Mouse (Mus musculus) gastrocnemius, postnatal 25 days (tissue): ENCODE measurements around the gene Cenpn. TPM values are rescaled to one million over a fixed set of nuclear protein-coding genes. Genes with fewer than 3 reads are reported as not detected.

Source experiments
- DNase-seq: peaks from one replicate; pipeline ENCODE4 v3.0.0; 2022
- total RNA-seq, 2 experiments: library from RNA; stranded (reverse); gene quantifications; 1 replicate in 1 of 2; 2 replicates in 1 of 2; pipeline ENCODE4 v1.2.3; 2021

Gene Cenpn
- total RNA-seq, 2 experiments from 2014 or later, result 0.51 to 0.62 TPM

GRCm38 (mm10) chr8:116942284-116943058 is 20.9 kb downstream of the Cenpn start:
- DNase-seq, result no peak

- DNase-seq, result peak; percentile 84
Measured at GRCm38 (mm10) chr8:116943161-116943554, 21.6 kb downstream of the Cenpn start, which contains the start of gene Atmin. TSS of gene Atmin (plus strand) at chr8:116943393.

GRCm38 (mm10) chr8:116943555-116944384 is 22.2 kb downstream of the Cenpn start:
- peak; percentile 23 for DNase-seq

GRCm38 (mm10) chr8:116944385-116944696 is 22.8 kb downstream of the Cenpn start:
- DNase-seq, result no peak

- no peak for DNase-seq
Measured at GRCm38 (mm10) chr8:116945169-116945910, 23.8 kb downstream of the Cenpn start.

GRCm38 (mm10) chr8:116946268-116946838 is 24.8 kb downstream of the Cenpn start:
- peak; percentile 21 for DNase-seq

- peak; percentile 21 for DNase-seq
Measured at GRCm38 (mm10) chr8:116946851-116947250, 25.3 kb downstream of the Cenpn start.

- no peak for DNase-seq
Measured at GRCm38 (mm10) chr8:116947589-116947988, 26.1 kb downstream of the Cenpn start.

GRCm38 (mm10) chr8:116951369-116951768 is 29.8 kb downstream of the Cenpn start:
- no peak for DNase-seq

GRCm38 (mm10) chr8:116951778-116952177 is 30.2 kb downstream of the Cenpn start:
- DNase-seq, result no peak

GRCm38 (mm10) chr8:116952428-116952827 is 30.9 kb downstream of the Cenpn start:
- DNase-seq, result no peak

GRCm38 (mm10) chr8:116954415-116954814 is 32.9 kb downstream of the Cenpn start:
- DNase-seq, result no peak

GRCm38 (mm10) chr8:116969531-116969930 is 48.0 kb downstream of the Cenpn start:
- no peak for DNase-seq

- no peak for DNase-seq
Measured at GRCm38 (mm10) chr8:116975066-116975465, 53.5 kb downstream of the Cenpn start.

GRCm38 (mm10) chr8:116975606-116976005 is 54.1 kb downstream of the Cenpn start:
- DNase-seq, result no peak

- DNase-seq, result no peak
Measured at GRCm38 (mm10) chr8:116978052-116978451, 56.5 kb downstream of the Cenpn start.

GRCm38 (mm10) chr8:116978631-116979256 is 57.2 kb downstream of the Cenpn start, which contains the start of gene 1700030J22Rik:
TSS of gene 1700030J22Rik (minus strand) at chr8:116978959.
- DNase-seq, result peak; percentile 97

- no peak for DNase-seq
Measured at GRCm38 (mm10) chr8:116980117-116980516, 58.6 kb downstream of the Cenpn start.

- DNase-seq, result no peak
Measured at GRCm38 (mm10) chr8:116989842-116990241, 68.3 kb downstream of the Cenpn start.
